Mouse (Mus musculus) heart, postnatal 0 days (tissue): ENCODE data around the gene Ano5. TPM values are rescaled to one million over a fixed set of nuclear protein-coding genes. Genes with fewer than 3 reads are reported as not detected.
A peak's percentile ranks its signal among the peaks of the same experiment; 100 is the strongest.

ENCODE experiments used
- ATAC-seq: fragments of 200-750 bp; cut with Nextera tagmentation; 2 replicates; pipeline ENCODE4 v1.8.0; 2017; ENCODE audit warnings: low read depth, moderate number of reproducible peaks, moderate library complexity; ENCODE audit not compliant: insufficient read depth
- DNase-seq: peaks from one replicate; pipeline ENCODE4 v3.0.0-alpha.2; 2016; ENCODE audit warnings: low spot score
- H3K27ac ChIP-seq: fragments of 300-500 bp; sonication (generic); 2 replicates; pipeline ENCODE4 v1.5.1; 2014; ENCODE audit warnings: low read depth, mild to moderate bottlenecking
- H3K27me3 ChIP-seq: fragments of 300-500 bp; sonication (generic); 2 replicates; pipeline ENCODE4 v1.6.1; 2014; ENCODE audit warnings: low read length, mixed read lengths; ENCODE audit not compliant: control insufficient read depth, insufficient read depth
- H3K36me3 ChIP-seq: fragments of 300-500 bp; sonication (generic); replicated peaks from 2 replicates; pipeline ENCODE4 v1.6.1; 2014; ENCODE audit warnings: low read length, mixed read lengths; ENCODE audit not compliant: control insufficient read depth, insufficient read depth
- H3K4me1 ChIP-seq: fragments of 300-500 bp; sonication (generic); 2 replicates; pipeline ENCODE4 v1.6.1; 2014; ENCODE audit warnings: antibody characterized with exemption; ENCODE audit not compliant: control insufficient read depth, insufficient read depth
- H3K4me2 ChIP-seq: fragments of 300-500 bp; sonication (generic); 2 replicates; pipeline ENCODE4 v1.6.1; 2014; ENCODE audit warnings: low read depth, mild to moderate bottlenecking, low read length, moderate library complexity
- H3K4me3 ChIP-seq: fragments of 300-500 bp; sonication (generic); 2 replicates; pipeline ENCODE4 v1.5.1; 2014; ENCODE audit warnings: low read depth, low read length
- H3K9ac ChIP-seq: fragments of 300-500 bp; sonication (generic); replicated peaks from 2 replicates; pipeline ENCODE4 v1.6.1; 2014; ENCODE audit warnings: low read depth, low read length, mixed read lengths
- H3K9me3 ChIP-seq: fragments of 300-500 bp; sonication (generic); replicated peaks from 2 replicates; pipeline ENCODE4 v1.6.1; 2016; ENCODE audit warnings: low read length; ENCODE audit not compliant: control insufficient read depth
- CTCF ChIP-seq: IDR thresholded peaks from 2 replicates; pipeline ENCODE4 v1.5.1; 2016; ENCODE audit warnings: antibody characterized with exemption, control low read depth, low read depth
- EP300 ChIP-seq: IDR thresholded peaks from 2 replicates; pipeline ENCODE4 v1.6.1; 2016; ENCODE audit warnings: antibody characterized with exemption, low read depth
- WGBS: fragments of 180-500 bp; shearing (Covaris S2); extraction: QIAGEN DNeasy Blood & Tissue Kit; methylation state at CpG from one replicate; pipeline ENCODE4 v1.1.7; 2014; 5-methylcytosine and 5-hydroxymethylcytosine counted together
- polyA plus RNA-seq: library from polyadenylated mRNA; unstranded; fragments of >200 nt; fragmentation: Nextera tagmentation; extraction: Ambion mirVana; gene quantifications from 2 replicates; pipeline ENCODE4 v1.2.1, GENCODE M21; 2015
- total RNA-seq: library from RNA; depleted of rRNA; stranded (reverse); fragments of >200 nt; gene quantifications from 2 replicates; pipeline ENCODE4 v1.2.3, GENCODE M21; 2014; ENCODE audit warnings: low replicate concordance

Ano5 gene
- total and polyA plus RNA-seq, 2 experiments from 2014 or later = 0.07 TPM; not detected in 1

DNA sequence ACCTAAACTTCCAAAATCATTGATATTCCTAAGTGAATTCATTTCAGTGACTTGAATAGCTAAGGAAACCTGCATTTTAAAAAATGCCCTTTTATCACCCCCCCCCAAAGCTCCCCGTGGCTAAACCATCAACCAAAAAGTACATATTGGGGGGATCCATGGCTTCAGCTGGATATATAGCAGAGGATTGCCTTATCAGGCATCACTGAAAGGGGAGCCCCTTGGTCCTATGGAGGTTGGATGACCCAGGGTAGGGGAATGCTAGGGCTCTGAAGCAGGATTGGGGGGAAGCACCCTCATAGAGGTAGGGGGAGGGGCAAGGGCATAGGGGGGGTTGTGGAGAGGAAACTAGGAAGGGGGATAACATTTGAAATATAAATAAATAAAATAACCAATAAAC lies 109.1 kb downstream of the Ano5 start:
- Histone ChIP-seq H3K4me3 (no peak overlapping the region), H3K27ac (no peak overlapping the region), H3K27me3 (peaks cover 34% of the 10 kb centered on the region), H3K9ac (no peak overlapping the region), H3K4me1 (no peaks in the 10 kb centered on the region), H3K36me3 (no peaks in the 10 kb centered on the region), H3K4me2 (no peak overlapping the region), H3K9me3 (no peaks in the 10 kb centered on the region)
- TF ChIP-seq CTCF = no peak
- no peak for TF ChIP-seq EP300
- WGBS = 26% methylated on average over 1 of the region's 1 CpGs
- DNase-seq (no peak), ATAC-seq (no peak)

DNA sequence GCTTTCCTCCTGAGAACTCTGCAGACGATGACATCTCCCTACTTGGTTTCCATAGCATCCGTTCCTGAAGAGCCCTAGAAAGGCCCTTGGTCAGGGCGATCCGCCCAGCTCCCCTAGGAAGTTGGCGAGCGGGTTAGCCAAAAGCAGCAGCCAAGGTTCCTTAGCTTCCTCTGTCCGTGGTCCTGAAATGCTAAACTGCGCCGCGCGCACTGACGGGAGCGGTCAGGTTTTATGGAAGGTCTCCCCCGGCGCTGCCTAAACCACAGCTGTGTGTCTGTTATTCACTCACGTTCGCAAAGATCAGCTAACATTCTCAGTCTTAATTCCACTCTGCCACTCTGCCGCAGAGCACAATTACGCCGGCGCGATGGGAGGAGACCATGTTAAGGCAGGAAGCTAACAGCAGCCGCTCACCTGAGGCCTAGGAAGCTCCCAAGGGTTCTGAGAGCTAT lies 110.9 kb downstream of the Ano5 start, which contains the start of gene Slc17a6:
Slc17a6 (plus strand) TSS at position 313 of the 452 bp plus-strand sequence.
- ATAC-seq (no peak), DNase-seq (peak; percentile 53)
- no peaks in the 10 kb centered on the region for H3K4me1 ChIP-seq
- TF ChIP-seq EP300 (no peak), CTCF (no peak)
- no peak within 1 kb of the TSS for H3K9ac ChIP-seq
- no peak within 1 kb of the TSS for H3K4me2 ChIP-seq
- H3K9me3 ChIP-seq = no peaks in the 10 kb centered on the region
- H3K27ac ChIP-seq = no peak within 1 kb of the TSS
- H3K36me3 ChIP-seq = no peaks in the 10 kb centered on the region
- H3K27me3 ChIP-seq = peaks cover 51% of the 10 kb centered on the region
- under 1% methylated on average over 23 of the region's 23 CpGs for WGBS
- no peak within 1 kb of the TSS for H3K4me3 ChIP-seq

DNA sequence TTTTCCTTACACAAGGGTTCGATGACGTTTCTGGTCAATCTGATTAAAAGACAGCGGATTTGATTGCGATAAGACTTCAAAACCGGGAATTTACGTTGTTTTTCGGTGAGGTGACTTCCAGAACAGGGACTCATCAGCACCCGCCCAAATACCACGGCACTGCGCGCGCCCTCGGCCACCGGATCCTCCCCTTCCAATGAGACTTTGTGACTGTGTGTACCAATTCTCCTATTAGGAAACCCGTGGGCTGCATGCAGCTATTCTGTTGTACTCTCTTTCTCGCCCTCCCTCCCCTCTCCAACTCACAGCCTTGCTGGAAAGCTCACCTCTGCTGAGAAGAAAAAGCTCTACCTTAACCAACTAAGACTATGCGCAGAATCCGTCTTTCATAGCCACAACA lies 111.4 kb downstream of the Ano5 start:
- Histone ChIP-seq H3K27ac (no peak overlapping the region), H3K4me3 (no peak overlapping the region), H3K4me1 (no peaks in the 10 kb centered on the region), H3K9me3 (no peaks in the 10 kb centered on the region), H3K4me2 (no peak overlapping the region), H3K27me3 (peaks cover 56% of the 10 kb centered on the region), H3K36me3 (no peaks in the 10 kb centered on the region), H3K9ac (no peak overlapping the region)
- no peak for ATAC-seq
- TF ChIP-seq CTCF (no peak), EP300 (no peak)
- DNase-seq = no peak
- 2% methylated on average over 18 of the region's 18 CpGs for WGBS

DNA sequence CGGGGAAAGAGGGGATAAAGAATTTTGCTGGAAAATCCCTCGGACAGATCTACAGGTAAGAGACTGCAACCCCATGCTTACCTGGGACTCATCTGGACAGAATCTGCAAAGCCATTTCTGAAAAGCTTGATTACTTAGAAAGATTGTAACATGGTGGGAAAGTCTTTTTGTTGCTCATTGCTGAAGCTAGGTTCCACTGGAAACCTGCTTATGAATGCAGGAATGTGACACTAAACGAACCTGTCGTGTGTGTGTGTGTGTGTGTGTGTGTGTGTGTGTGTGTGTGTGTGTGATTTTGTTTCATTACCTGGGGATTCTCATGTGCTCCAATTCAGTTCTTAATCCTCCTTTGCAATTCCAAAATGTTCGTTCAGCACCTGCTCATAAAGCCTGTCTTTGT lies 111.8 kb downstream of the Ano5 start:
- H3K4me2 ChIP-seq = no peak overlapping the region
- H3K27ac ChIP-seq = no peak overlapping the region
- H3K36me3 ChIP-seq = no peaks in the 10 kb centered on the region
- no peak overlapping the region for H3K9ac ChIP-seq
- DNase-seq (no peak), ATAC-seq (no peak)
- TF ChIP-seq CTCF = no peak
- peaks cover 60% of the 10 kb centered on the region for H3K27me3 ChIP-seq
- 6% methylated on average over 5 of the region's 5 CpGs for WGBS
- H3K9me3 ChIP-seq = no peaks in the 10 kb centered on the region
- no peak overlapping the region for H3K4me3 ChIP-seq
- H3K4me1 ChIP-seq = no peaks in the 10 kb centered on the region

DNA sequence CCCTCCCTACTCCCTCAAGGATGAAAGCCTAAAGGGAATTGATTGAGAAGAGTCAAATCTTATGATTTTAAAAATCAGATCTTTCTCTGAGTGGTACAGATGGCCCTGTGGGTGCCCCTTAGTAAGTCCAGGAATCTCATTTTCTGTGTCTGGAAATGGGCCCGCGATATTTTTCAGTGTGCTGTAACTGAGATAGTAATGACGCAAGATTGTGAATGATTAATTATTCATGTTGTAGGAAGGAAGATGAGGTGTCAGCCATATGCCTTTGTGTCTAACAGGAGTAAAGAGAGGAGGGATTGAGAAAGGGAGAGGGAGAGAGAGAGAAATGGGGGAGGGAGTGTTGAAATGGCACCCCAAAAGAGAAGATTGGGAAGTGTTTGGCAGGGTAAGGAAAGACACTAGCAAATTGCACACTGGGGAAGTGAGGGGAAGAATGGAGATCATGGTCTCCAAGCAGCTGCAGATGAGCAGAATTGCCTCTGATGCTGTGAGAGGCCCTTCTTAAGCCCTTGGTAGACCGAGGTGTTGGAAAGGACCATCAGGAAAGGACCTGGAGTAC lies 113.6 kb downstream of the Ano5 start:
- Histone ChIP-seq H3K27me3 (peaks cover 75% of the 10 kb centered on the region), H3K9me3 (no peaks in the 10 kb centered on the region), H3K27ac (no peak overlapping the region), H3K4me3 (no peak overlapping the region), H3K9ac (no peak overlapping the region), H3K4me1 (no peaks in the 10 kb centered on the region), H3K4me2 (no peak overlapping the region), H3K36me3 (no peaks in the 10 kb centered on the region)
- WGBS = 1% methylated on average over 4 of the region's 4 CpGs
- no peak for TF ChIP-seq CTCF
- no peak for TF ChIP-seq EP300
- no peak for DNase-seq
- no peak for ATAC-seq

DNA sequence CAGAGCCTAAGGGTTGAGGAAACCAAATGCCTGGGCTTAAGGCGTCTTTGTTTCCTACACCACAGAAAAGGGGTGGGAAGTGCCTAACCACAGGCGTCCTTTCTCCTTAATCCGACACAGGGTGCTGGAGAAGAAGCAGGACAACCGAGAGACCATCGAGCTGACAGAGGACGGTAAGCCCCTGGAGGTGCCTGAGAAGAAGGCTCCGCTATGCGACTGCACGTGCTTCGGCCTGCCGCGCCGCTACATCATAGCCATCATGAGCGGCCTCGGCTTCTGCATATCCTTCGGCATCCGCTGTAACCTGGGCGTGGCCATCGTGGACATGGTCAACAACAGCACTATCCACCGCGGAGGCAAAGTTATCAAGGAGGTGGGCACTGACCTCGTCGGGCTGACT lies 114.3 kb downstream of the Ano5 start:
- Histone ChIP-seq H3K36me3 (no peaks in the 10 kb centered on the region), H3K4me3 (no peak overlapping the region), H3K4me2 (no peak overlapping the region), H3K4me1 (no peaks in the 10 kb centered on the region), H3K9me3 (no peaks in the 10 kb centered on the region), H3K27me3 (peaks cover 80% of the 10 kb centered on the region), H3K27ac (no peak overlapping the region), H3K9ac (no peak overlapping the region)
- no peak for DNase-seq
- 2% methylated on average over 23 of the region's 23 CpGs for WGBS
- TF ChIP-seq CTCF = no peak
- TF ChIP-seq EP300 = no peak
- ATAC-seq = no peak
